Mouse (Mus musculus) adrenal gland, postnatal 4 days (tissue): ENCODE measurements at regions not wholly inside any gene's neighbourhood (a gene's known extent, or its start where the extent isn't known, plus 50 kb on each side); places are given as distances from the start of the nearest gene placed in this dataset.

Experiments used
- DNase-seq, 2 experiments: peaks; one replicate each; pipeline ENCODE4 v3.0.0; 2021 to 2022; ENCODE audit warnings: low spot score in 2 of 2, mixed read lengths in 2 of 2

DNA sequence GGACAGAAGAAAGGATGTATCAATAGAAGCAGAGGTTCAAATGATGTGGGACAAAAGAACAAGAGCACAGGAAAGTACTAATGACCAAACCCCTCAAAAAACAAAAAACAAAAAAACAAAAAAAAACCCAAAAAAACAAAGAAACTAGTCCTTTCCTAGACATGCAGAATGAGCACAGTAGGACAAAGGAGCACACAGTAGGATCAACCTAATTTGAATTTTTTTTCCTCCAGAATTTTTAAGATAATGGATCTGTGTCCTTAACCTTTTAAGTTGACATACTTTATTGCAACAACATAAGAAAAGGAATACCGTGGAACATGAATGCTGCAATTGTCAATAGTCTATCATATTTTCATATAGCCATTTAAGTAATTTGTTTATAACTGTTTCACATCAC lies 370.2 kb upstream of the Dach1 start:
- no peak for DNase-seq

DNA sequence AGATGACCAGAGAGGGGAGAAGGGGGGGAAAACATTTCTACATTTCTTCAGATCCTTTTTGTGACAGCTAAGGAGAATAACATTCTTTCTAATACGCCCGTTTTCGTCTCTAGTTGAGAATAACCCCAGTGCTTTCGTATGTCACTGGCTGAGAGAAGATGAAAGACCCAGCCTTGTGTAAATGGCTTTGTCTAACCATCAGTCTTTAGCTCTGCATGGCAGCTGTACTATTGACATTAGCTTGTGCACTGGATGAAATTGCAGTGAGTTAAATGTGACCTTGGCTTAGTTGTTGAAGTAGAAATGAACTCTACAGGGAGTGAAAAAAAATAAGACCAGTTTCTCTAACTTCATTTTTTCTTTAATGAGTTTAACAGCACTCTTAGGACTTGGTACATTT lies 368.7 kb upstream of the Dach1 start:
- no peak for DNase-seq

DNA sequence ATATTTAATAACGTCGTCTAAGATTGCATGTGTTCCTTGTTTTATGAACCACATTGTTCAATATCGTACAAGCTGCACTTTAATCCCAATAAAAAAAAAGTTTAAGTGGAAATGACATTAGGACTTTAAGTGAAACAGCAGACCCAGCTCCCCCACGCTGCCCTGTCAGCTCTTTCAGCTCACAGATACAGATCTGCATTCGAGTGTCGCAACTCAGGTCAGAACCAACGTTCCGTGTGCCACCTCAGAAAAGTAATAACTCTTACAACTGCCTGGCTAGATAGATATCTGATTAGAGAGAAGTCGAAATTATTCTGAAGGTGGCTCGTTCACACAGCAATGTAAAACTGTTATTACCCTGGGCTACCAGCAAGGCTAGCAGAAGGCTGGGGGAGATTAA lies 364.0 kb upstream of the Dach1 start:
- DNase-seq: no peak

DNA sequence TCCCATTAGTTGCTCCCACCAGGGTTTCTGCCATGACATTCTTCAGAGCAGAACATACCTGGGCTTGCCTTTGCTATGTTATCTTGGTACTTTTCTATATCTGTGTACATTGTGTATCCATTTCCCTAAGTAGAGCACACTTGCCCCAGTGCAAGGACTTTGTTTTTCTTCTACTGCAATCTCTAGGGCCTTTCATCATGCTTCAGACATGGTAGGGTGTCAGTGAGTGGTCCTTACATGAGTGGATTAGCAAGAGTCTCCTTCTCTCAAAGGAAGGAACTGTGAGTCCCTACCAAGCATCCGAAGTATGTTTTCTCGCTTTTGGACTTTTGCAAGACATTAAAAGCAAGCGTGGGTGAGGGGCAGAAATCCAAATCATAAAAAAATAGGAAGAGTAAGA lies 351.4 kb upstream of the Dach1 start:
- DNase-seq: no peak

DNA sequence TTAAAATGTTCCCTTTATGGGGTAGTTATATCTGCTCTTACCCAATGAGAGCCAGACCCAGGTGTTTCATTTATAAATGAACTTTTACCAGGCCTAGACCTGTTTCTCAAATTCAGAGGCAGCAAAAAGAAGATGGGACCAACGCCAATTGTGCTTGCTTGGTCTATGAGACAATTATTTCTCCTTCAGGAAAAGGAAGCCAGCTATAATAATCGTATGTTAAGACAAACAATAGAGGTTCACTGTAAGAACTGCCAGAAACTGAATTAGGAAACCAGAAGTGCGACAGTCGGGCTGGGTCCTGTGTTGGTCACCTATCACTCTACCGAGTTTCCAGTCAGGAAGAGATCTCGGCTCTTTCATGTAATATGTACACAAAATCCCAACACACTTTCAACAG lies 335.8 kb upstream of the Dach1 start:
- no peak for DNase-seq

DNA sequence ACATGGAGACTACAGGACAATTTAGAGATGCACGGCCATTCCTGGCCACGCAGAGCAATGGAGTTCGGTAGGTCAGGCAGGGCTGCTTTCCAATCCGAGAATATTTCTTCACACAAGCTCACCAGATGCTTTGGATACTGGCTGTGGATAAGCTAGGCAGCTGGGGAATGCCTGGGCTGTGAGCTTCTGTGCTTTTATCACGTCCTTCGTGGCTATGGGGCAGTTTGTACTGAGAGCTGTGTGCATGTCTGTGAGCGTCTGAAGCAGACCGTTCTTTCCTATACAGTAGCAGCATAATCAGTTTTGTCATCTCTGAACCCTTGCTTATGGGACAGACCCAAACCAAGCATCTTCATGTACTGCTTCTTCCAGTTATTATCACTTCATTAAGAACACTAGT lies 307.9 kb upstream of the Dach1 start:
- no peak for DNase-seq

DNA sequence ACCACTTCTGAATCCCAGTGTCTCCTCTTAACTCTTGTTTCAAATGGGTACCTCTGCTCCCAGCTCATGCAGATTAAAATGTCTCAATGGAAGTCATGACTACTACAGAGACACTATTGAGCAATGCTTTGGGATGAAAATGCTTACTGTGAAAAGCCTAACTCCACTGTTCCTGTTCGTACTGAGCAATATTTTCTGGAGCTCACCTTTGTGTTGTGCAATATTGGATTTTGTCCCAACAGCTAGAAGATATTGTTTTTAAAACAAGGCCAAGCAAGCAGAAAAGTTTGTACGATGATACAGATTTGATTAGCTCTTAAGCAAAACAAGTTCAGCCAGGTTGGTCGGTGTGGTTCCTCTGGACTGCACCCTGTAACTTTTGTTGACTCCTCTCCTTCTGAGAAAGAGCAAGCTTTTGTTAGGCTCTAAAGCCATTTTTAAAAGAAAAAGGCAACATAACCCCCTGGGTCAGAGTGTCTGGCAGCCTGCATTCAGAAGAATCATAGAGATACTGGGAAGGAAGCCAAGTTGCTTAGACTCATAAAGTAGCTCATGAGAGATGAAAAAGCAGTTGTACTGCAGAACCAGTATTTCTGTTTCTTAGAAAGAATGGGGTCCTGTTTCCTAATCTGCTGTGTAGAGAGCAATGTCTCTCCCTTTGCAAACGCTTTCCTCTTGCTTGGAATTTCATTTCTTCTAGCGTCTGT lies 302.4 kb upstream of the Dach1 start:
- no peak for DNase-seq

DNA sequence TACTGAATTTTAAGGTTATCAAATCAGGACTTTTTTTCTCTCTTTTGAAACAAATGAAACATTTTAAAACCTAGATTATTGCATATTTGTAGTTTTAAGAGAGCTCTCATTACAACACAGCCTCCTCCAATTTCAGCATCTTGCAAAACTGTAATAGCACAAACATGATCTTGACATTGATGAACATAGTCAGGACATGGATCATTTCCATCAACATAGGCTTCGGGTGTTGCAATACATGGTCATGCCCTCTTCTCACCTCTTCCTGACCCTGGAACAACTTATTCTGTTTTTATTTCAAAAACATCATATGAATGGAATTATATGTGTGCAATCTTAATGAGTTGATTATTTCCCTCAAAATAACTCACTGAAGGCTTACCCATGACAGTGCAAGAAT lies 284.9 kb upstream of the Dach1 start:
- DNase-seq: no peak

DNA sequence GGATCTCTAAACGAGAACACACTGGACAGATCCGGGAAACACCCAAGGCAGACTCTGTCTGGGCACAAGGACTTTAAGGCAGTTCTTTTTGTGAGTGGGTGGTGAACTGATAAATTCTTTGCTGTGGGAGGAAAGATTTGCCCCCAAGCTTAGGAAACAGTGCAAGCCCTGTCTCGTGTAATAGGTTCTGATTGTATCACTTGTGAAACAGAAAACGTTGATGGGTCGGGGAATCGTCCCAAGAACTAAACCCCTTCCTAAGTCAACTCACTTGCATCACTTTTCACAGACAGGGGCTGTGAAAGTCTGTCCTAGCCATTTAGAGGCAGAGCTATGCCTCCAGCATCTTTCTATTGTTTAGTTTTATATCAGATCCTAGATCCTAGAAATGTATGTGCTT lies 282.6 kb upstream of the Dach1 start:
- DNase-seq: no peak

DNA sequence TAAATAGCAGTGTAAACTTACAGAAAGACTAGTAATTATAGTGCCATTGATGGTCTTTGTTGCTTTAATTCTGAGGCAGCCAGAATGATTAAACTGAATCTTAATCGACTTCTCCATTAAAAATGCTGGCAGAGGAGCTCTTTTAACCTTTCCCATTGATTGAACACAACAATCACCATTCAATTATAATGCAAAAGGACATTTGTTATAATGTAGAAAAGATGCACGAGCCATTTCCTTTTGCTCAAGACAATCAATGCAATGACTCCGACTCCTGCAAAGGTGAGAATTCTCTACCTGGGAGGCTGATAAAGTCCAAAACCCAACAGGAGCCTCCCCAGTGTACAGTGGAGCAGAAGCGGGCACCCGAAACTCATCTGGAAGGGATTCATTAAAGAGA lies 280.0 kb upstream of the Dach1 start:
- no peak for DNase-seq

DNA sequence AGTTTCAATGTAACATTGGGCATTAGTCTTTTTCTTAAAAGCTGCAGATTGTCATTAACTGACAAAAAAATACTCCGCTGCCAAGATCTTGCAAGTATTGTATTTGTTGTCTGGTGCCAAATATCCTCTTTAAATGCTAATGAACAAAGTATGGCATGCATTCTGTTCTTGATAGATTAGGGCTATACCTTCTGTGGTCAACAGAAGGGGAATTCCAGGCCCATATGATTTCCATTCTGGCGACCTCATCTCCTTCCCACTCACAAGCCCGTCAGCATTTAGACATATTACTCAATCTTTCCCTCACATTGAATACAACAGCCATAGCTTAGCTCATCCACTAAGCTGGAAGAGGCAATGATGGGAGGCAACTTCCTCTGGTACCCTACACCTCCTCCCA lies 272.8 kb upstream of the Dach1 start:
- no peak for DNase-seq

DNA sequence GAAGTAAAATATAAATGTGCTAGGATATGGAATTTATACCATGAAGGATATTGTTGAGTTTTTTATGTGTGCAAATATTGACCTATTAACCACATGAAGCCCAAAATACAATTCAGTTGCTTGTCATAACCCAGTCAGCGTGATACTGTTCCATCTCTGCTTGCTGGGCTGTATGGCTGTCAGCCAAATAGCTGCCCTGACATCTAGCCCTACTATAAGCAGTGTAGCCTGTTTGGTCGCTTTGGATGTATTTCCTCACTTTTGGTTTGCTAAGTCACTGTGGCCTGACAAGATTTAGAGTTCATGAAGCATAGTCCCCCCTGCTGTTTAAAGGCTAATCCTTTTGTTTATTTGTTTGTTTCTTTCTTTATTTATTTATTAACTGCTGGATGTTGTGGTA lies 272.4 kb upstream of the Dach1 start:
- DNase-seq: no peak

DNA sequence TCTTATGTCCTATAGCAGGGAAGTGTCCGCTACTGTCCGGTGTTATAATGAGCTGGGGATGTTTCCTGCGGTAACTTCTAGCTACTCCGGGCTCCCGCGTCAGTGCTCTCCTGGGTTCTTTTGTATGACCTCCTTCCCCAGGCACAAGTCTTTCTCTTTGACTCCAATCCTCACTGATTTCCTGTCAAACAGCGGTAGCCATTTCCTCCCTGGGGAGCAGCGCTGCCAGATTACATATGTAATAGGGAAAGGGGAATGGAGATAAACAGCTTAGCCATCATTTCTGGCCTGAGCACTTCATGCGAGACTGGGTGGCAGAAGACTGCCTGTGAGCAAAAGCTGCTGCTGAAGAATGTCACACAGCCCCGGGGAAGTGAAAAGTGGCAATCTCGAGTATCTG lies 262.4 kb upstream of the Dach1 start:
- DNase-seq: no peak

DNA sequence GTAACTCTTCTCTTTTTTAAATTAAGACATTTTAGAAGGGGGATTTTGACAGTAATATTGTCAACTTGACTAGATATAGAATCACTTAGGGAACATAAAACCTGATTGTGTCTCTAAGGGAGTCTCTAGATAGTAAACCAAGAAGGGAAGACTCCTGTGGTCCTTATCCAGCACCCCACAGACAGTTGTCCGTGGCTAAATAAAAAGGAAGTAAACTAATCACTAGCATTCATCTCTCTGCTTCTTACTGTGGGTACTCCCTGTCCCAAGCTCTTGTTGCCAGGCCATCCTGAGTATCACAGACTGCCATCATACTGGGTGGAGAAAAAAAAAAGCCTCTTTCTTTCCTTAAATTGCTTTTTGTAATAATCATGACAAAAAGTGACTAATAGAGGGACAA lies 248.2 kb upstream of the Dach1 start:
- DNase-seq: no peak

DNA sequence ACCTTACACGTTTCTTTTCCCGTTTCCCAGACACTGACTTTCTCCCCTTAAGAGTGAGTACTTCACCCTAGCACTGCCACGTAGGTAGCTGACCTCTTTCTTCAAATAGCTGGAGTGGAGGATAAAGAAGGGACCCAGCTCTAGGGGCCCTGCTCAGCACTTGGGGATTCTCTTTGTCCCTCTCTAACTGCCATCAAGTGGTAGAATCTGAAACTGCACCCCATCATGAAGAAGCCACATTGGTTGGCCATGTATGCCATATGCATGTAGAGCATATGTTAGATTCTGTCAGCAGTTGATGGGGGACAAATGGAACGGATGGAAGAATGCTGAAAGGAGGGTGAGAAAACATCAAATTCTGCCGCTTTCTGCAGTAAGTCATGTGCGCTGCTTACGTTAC lies 244.6 kb upstream of the Dach1 start:
- DNase-seq: no peak

DNA sequence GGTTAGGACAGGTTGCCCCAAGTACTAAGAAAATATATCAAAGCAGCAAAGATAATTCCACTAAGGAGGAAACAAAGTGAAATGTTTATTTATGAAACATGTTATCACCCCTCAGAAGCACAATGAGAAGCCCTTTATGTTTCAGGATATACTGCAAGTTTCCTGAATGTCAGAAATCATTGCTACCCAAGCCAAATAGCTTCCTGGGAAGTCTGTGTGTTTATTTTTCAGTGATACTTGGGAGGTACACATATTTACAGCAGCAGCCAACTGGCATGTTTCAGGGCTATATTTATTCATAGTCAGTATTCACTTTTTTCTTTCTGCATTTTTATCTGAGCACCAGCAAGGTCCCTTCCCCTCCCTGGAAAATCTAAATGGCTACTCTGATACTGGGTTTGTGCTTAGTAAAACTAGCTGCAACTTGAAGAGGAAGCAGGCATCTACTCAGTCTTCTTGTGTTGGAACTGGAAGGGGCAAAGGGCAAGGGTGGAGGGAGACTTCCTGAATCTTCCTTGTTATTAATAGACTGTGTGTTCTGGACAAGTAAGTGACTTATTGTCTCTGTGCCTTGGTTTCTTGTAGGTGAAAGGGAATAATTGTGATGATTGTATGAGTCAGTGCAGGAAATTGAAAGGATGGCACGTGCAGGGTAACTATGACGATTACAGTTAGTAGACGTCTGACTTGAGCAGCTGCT lies 236.5 kb upstream of the Dach1 start:
- DNase-seq: no peak

DNA sequence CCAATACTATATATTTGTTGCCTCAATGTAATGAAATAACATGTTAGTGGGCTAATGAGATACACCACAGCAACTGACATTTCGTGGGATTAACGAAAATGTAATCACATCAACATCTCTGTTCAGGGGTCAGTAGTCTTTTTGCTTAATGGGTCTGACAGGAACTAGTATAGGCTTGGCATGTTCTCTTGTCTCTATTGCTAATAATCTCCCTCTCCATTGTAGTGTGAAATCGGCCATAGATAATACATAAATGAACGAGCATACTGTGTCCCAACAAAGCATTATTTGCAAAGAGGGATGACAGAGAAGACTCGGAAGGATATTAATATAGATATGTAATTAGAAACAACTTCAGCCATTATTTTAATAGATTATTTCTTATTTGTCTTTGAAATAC lies 234.5 kb upstream of the Dach1 start:
- no peak for DNase-seq

DNA sequence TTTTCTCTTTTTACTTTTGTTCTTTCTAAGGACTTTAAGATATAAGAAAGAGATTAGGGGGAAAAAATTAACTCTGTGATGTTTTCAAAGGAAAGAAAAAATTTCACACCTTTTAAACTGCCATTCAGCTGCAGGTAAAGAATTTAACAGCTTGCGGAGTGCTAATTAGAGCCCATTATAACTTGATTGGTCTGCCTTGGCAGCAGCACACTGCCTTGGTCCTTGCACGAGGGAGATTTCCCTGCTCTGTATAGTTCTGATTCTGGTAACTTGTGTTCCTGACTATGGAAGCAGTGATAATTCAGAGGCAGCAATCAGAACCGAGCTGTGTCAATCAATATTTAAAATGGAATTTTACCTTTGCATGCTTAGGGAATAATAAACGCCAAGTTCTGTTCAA lies 218.3 kb upstream of the Dach1 start:
- DNase-seq: no peak
